7 mouse cellular contexts compared by ENCODE assay signal in genomic region chr1:162196812-162197680, GRCm38 (mm10).
DNase-seq lines count a peak whose midpoint lies in the region; ATAC-seq lines count a peak whose summit lies in the region.

No protein-coding gene starts in this region.

- peak overlapping the region; percentile 48; the same call in 1 of the 2 replicates for H3K27ac ChIP-seq in hindbrain, embryonic 13.5 days

- H3K9me3 ChIP-seq in hindbrain, embryonic 13.5 days = no peaks in the 10 kb centered on the region

- 0 out of 2 replicates have a peak, but pooled peaks cover 4% of the 10 kb centered on the region for H3K27me3 ChIP-seq in hindbrain, embryonic 13.5 days

- no peak overlapping the region for H3K9ac ChIP-seq in hindbrain, embryonic 13.5 days

- no peak overlapping the region for H3K4me3 ChIP-seq in hindbrain, embryonic 13.5 days

- peaks cover 9% of the 10 kb centered on the region for H3K4me1 ChIP-seq in hindbrain, embryonic 13.5 days (replicated peaks)

- H3K4me2 ChIP-seq in hindbrain, embryonic 13.5 days = no peak overlapping the region

- 51% methylated on average over 9 of the region's 9 CpGs for WGBS in hindbrain, embryonic 13.5 days

- no peaks in the 10 kb centered on the region for H3K36me3 ChIP-seq in hindbrain, embryonic 13.5 days

- peak; percentile 57 for DNase-seq in left cerebral cortex, postnatal 4 days
- no peak for DNase-seq in left cerebral cortex, postnatal 10 days (ENCODE audit: extremely low spot score in 1 of 2, low spot score in 2 of 2)
- DNase-seq in cerebellum, adult 9-11 months = peak; percentile 74
- peak; percentile 56 for DNase-seq in retina, embryonic 14.5 days (ENCODE audit: low spot score)
- no peak for DNase-seq in embryo, embryonic 11 days
- DNase-seq in ovary, postnatal 10 days (ENCODE audit: low spot score) = no peak

- intact Hi-C loops in left cerebral cortex, postnatal 4 days (cut with DNase I) = no loop called here
- intact Hi-C loops in left cerebral cortex, postnatal 10 days (cut with DNase I) = no loop called here

- ATAC-seq in hindbrain, embryonic 13.5 days (ENCODE audit: low FRiP score) = peak; percentile 87

Comparison
In these comparisons a context has a peak if more than half of its experiments do, and no peak if none do; other contexts are left out.
1. DNase-seq: peak in left cerebral cortex, postnatal 4 days (single experiment), cerebellum, adult 9-11 months (single experiment) and retina, embryonic 14.5 days (single experiment); none in left cerebral cortex, postnatal 10 days (0 of 2), embryo, embryonic 11 days (single experiment) and ovary, postnatal 10 days (single experiment).